Mouse (Mus musculus): ENCODE data around the gene Dlg2. TPM values are rescaled to one million over a fixed set of nuclear protein-coding genes. Genes with fewer than 3 reads are reported as not detected.

Gene Dlg2
- total and polyA plus RNA-seq, 3 experiments: 0.49 to 0.68 TPM; not detected in 1

DNA sequence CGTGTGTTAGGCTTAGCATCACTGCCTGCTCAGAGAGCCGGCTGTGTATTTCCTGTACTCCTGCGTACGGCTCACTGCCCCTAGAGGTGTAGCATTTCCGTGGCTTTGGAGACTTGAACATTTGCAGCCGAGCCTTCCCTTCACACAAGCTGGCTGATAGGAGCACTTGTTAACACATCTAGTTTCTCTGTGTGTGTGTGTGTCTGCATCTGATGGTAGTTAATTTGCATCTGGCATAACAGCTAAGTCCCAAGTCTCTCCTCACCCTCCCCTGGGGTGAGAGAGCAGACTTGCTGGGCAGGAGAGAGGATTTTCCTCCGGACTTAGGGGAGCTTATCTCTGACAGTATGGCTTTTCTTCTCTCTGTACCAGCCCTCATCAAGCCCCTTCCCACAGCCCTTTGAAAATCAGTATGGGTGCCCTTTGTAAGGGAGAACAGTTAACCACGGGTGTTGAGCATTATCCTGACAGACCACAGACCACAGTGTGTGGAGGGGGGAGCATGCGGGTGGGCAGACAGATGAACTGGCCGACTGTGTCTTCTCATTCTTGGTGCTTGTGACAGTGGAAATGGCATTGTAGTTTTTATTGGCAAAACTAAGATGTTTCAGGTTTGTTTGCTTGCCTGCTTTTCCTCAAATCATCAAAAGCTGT is 1705.6 kb downstream of the Dlg2 start:
- H3K9me3 ChIP-seq (replicated peaks): no peaks in the 10 kb centered on the region
- no peaks in the 10 kb centered on the region for H3K4me1 ChIP-seq (ENCODE audit: insufficient read depth, low read depth, low read length)
- ATAC-seq (ENCODE audit: extremely low read depth, insufficient number of reproducible peaks, low FRiP score, poor library complexity, severe bottlenecking) (no peak), DNase-seq (ENCODE audit: low spot score) (no peak)
- H3K36me3 ChIP-seq (replicated peaks): no peaks in the 10 kb centered on the region
- peaks cover 5% of the 10 kb centered on the region; the same call in 1 of the 2 replicates for H3K27me3 ChIP-seq (ENCODE audit: insufficient read depth, low read length)
- H3K4me3 ChIP-seq (ENCODE audit: low read depth, low read length): no peak overlapping the region
- TF ChIP-seq GATA2 (IDR thresholded peaks at IDR 0.05; ENCODE audit: borderline replicate concordance, low read depth, low read length) (no peak), TAL1 (conservative IDR thresholded peaks at IDR 0.05; ENCODE audit: low read depth, low read length) (no peak), CTCF (IDR thresholded peaks at IDR 0.05; ENCODE audit: low read depth, low read length) (no peak), POLR2AphosphoS5 (IDR thresholded peaks at IDR 0.05; ENCODE audit: insufficient replicate concordance, low read depth, low read length) (no peak), GATA1 (IDR thresholded peaks at IDR 0.05; ENCODE audit: borderline replicate concordance, low read length) (no peak)

DNA sequence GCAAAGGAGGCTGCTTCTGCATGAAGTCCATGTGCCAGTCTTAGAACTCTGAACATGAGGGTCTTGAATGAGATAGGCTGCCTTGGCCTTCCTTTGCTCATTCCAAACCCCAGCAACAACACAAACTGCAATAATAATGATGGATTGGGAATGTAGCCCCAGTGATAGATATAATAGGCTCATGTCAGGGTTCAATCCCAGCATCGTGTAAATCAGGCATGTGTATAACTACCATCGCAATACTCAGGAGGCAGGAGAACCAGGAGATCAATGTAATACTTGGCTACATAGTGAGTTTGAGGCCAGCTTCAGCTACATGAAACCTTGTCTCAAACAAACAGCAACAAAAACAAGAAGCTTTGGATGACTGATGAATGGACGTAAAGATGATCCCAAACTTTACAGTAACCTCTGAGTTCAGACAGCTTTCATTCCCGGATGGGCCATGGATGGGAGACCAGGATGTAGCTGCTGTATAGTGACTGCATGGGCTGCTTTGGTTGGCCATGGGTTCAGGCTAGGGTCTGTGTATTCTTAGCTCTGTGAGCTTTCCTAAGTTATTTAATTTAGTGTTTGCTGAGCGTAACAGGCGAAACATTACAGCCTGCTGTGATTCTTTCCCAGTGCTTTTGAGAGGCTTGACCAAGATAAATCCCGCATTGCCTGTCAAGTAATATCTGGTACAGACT is 1708.0 kb downstream of the Dlg2 start:
- no peaks in the 10 kb centered on the region for H3K4me1 ChIP-seq (ENCODE audit: insufficient read depth, low read depth, low read length)
- DNase-seq (ENCODE audit: low spot score): no peak
- H3K9me3 ChIP-seq (replicated peaks): no peaks in the 10 kb centered on the region
- no peak overlapping the region for H3K4me3 ChIP-seq (ENCODE audit: low read depth, low read length)
- H3K27me3 ChIP-seq (ENCODE audit: insufficient read depth, low read length): peaks cover 5% of the 10 kb centered on the region; the same call in 1 of the 2 replicates
- TF ChIP-seq GATA2 (IDR thresholded peaks at IDR 0.05; ENCODE audit: borderline replicate concordance, low read depth, low read length) (no peak), CTCF (IDR thresholded peaks at IDR 0.05; ENCODE audit: low read depth, low read length) (no peak), GATA1 (IDR thresholded peaks at IDR 0.05; ENCODE audit: borderline replicate concordance, low read length) (no peak), POLR2AphosphoS5 (IDR thresholded peaks at IDR 0.05; ENCODE audit: insufficient replicate concordance, low read depth, low read length) (no peak), TAL1 (conservative IDR thresholded peaks at IDR 0.05; ENCODE audit: low read depth, low read length) (no peak)
- no peaks in the 10 kb centered on the region for H3K36me3 ChIP-seq (replicated peaks)
- ATAC-seq (ENCODE audit: extremely low read depth, insufficient number of reproducible peaks, low FRiP score, poor library complexity, severe bottlenecking): no peak

DNA sequence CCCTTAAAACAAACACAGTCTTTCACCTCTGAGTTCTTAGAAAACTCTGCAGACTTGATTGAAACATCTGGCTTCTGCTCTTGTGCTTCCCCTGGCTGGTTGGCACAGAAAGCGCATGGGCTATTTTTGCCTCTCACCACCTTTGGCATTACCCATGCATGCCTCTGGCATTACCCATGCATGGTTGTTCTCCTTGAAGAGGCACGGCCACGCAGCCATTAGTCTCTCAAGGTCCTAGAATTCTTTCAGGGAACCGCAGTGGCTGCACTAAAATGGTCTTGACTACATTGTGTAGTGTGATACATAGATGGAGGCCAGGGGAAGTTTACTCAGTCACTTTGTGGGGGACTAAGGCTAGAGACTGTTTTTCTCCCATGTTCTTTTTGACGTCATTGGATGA is 1709.9 kb downstream of the Dlg2 start:
- DNase-seq (ENCODE audit: low spot score) (no peak), ATAC-seq (ENCODE audit: extremely low read depth, insufficient number of reproducible peaks, low FRiP score, poor library complexity, severe bottlenecking) (no peak)
- H3K4me3 ChIP-seq (ENCODE audit: low read depth, low read length): no peak overlapping the region
- H3K36me3 ChIP-seq (replicated peaks): no peaks in the 10 kb centered on the region
- H3K4me1 ChIP-seq (ENCODE audit: insufficient read depth, low read depth, low read length): no peaks in the 10 kb centered on the region
- no peaks in the 10 kb centered on the region for H3K9me3 ChIP-seq (replicated peaks)
- TF ChIP-seq TAL1 (conservative IDR thresholded peaks at IDR 0.05; ENCODE audit: low read depth, low read length) (no peak), GATA2 (IDR thresholded peaks at IDR 0.05; ENCODE audit: borderline replicate concordance, low read depth, low read length) (no peak), CTCF (IDR thresholded peaks at IDR 0.05; ENCODE audit: low read depth, low read length) (no peak), GATA1 (IDR thresholded peaks at IDR 0.05; ENCODE audit: borderline replicate concordance, low read length) (no peak), POLR2AphosphoS5 (IDR thresholded peaks at IDR 0.05; ENCODE audit: insufficient replicate concordance, low read depth, low read length) (no peak)
- no peaks in the 10 kb centered on the region for H3K27me3 ChIP-seq (ENCODE audit: insufficient read depth, low read length)

GRCm38 (mm10) chr7:92189149-92189548 is 1712.7 kb downstream of the Dlg2 start:
- ATAC-seq (ENCODE audit: extremely low read depth, insufficient number of reproducible peaks, low FRiP score, poor library complexity, severe bottlenecking) (no peak), DNase-seq (ENCODE audit: low spot score) (no peak)
- Histone ChIP-seq H3K4me3 (ENCODE audit: low read depth, low read length) (no peak overlapping the region), H3K4me1 (ENCODE audit: insufficient read depth, low read depth, low read length) (no peaks in the 10 kb centered on the region), H3K9me3 (replicated peaks) (no peaks in the 10 kb centered on the region), H3K27me3 (ENCODE audit: insufficient read depth, low read length) (no peaks in the 10 kb centered on the region), H3K36me3 (replicated peaks) (no peaks in the 10 kb centered on the region)
- TF ChIP-seq CTCF (IDR thresholded peaks at IDR 0.05; ENCODE audit: low read depth, low read length) (no peak), POLR2AphosphoS5 (IDR thresholded peaks at IDR 0.05; ENCODE audit: insufficient replicate concordance, low read depth, low read length) (no peak), GATA1 (IDR thresholded peaks at IDR 0.05; ENCODE audit: borderline replicate concordance, low read length) (no peak), GATA2 (IDR thresholded peaks at IDR 0.05; ENCODE audit: borderline replicate concordance, low read depth, low read length) (no peak), TAL1 (conservative IDR thresholded peaks at IDR 0.05; ENCODE audit: low read depth, low read length) (no peak)

- Histone ChIP-seq H3K4me3 (ENCODE audit: low read depth, low read length) (no peak overlapping the region), H3K27me3 (ENCODE audit: insufficient read depth, low read length) (no peaks in the 10 kb centered on the region), H3K4me1 (ENCODE audit: insufficient read depth, low read depth, low read length) (no peaks in the 10 kb centered on the region), H3K36me3 (replicated peaks) (no peaks in the 10 kb centered on the region), H3K9me3 (replicated peaks) (no peaks in the 10 kb centered on the region)
- no peak for ATAC-seq (ENCODE audit: extremely low read depth, insufficient number of reproducible peaks, low FRiP score, poor library complexity, severe bottlenecking)
- TF ChIP-seq GATA1 (IDR thresholded peaks at IDR 0.05; ENCODE audit: borderline replicate concordance, low read length): no peak
- TF ChIP-seq CTCF (IDR thresholded peaks at IDR 0.05; ENCODE audit: low read depth, low read length): no peak
- DNase-seq (ENCODE audit: low spot score): no peak
These were observed 1719.5 kb downstream of the Dlg2 start for GRCm38 (mm10) chr7:92196004-92196403.

- H3K9me3 ChIP-seq (replicated peaks): no peaks in the 10 kb centered on the region
- H3K4me1 ChIP-seq (ENCODE audit: insufficient read depth, low read depth, low read length): no peaks in the 10 kb centered on the region
- DNase-seq (ENCODE audit: low spot score) (no peak), ATAC-seq (ENCODE audit: extremely low read depth, insufficient number of reproducible peaks, low FRiP score, poor library complexity, severe bottlenecking) (no peak)
- H3K36me3 ChIP-seq (replicated peaks): no peaks in the 10 kb centered on the region
- no peak for TF ChIP-seq POLR2AphosphoS5 (IDR thresholded peaks at IDR 0.05; ENCODE audit: insufficient replicate concordance, low read depth, low read length)
- TF ChIP-seq GATA1 (IDR thresholded peaks at IDR 0.05; ENCODE audit: borderline replicate concordance, low read length): no peak
- no peak for TF ChIP-seq TAL1 (conservative IDR thresholded peaks at IDR 0.05; ENCODE audit: low read depth, low read length)
- no peak for TF ChIP-seq GATA2 (IDR thresholded peaks at IDR 0.05; ENCODE audit: borderline replicate concordance, low read depth, low read length)
- no peak for TF ChIP-seq CTCF (IDR thresholded peaks at IDR 0.05; ENCODE audit: low read depth, low read length)
- no peak overlapping the region for H3K4me3 ChIP-seq (ENCODE audit: low read depth, low read length)
- H3K27me3 ChIP-seq (ENCODE audit: insufficient read depth, low read length): no peaks in the 10 kb centered on the region
These were observed 1721.1 kb downstream of the Dlg2 start for GRCm38 (mm10) chr7:92197621-92198020.

Data from G1E (cell line).